Mouse (Mus musculus): ENCODE measurements around the gene Klk1b5. TPM values are rescaled to one million over a fixed set of nuclear protein-coding genes. Genes with fewer than 3 reads are reported as not detected.
"Not testable (repeated sequence)": the region's sequence is repeated elsewhere in the genome, so short reads cannot be mapped to it uniquely, and the experiment has no call there.

The Klk1b5 gene
- polyA plus RNA-seq (2015; fragmentation: Nextera tagmentation; extraction: Ambion mirVana), result not detected in 2 replicates

DNA sequence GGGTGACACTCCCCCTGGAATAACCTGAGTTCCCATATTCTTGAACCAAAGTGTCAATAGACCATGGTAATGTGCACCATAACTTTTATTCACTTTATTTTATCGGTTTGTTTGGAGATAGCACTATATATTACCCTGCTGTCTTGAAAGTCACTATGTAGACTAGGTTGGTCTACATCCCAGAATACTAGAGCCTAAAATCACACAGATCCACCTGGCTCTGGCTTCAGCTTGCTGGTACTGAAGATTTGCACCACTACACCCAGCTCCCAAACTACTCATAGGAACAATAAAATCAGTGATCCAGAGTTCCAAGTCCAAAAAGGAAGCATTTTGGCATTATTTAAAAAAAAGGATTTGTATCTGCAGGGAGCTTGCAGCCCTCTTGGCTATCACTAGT lies at the start of gene Klk1b5:
Gene Klk1b5 (plus strand): TSS at position 301 of the 400 bp plus-strand sequence.
- Histone ChIP-seq H3K4me2 (no peak within 1 kb of the TSS), H3K27ac (no peak within 1 kb of the TSS), H3K36me3 (no peaks in the 10 kb centered on the region), H3K9ac (no peak within 1 kb of the TSS), H3K4me1 (replicated peaks) (no peaks in the 10 kb centered on the region), H3K27me3 (no peaks in the 10 kb centered on the region), H3K4me3 (no peak within 1 kb of the TSS), H3K9me3 (no peaks in the 10 kb centered on the region)
- WGBS, result 85% methylated on average over 1 of the region's 1 CpGs
- ATAC-seq (ENCODE audit: low FRiP score), result no peak

DNA sequence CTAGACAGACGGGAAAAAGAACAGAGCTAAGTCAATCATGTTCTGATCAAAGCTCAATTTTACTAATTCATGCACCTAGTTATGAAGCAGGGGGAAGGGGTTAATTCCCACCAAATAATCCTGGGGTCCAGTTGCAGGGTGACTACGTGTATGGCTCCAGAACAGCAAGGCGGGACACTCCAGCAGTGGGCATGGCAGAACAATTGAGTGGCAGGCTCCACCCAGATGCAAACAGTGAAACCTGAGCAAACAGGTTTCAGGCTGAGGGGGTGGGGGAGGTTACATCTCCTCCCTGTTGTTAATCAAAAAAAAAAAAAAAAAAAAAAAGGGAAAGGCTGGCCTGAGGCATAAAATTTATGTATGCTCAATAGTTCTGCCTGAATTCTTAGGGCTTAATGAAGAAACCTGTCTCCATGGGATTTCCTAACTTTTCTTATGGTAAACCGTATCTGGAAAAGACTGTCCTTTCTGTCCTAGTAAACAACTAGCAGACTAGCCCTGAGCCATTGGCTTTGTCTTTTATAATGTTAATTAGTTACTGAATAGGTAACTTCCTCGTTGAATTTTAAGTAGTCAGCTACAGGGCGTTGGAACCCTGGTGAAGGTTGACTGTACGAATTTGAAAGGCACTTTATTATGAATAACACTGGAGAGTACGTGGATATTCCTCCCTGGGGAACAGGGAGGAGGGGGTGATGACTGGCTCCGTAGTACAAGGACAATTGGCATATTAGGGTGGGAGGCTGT lies 36.3 kb upstream of the Klk1b5 start:
- H3K4me1 ChIP-seq (replicated peaks), result no peaks in the 10 kb centered on the region

DNA sequence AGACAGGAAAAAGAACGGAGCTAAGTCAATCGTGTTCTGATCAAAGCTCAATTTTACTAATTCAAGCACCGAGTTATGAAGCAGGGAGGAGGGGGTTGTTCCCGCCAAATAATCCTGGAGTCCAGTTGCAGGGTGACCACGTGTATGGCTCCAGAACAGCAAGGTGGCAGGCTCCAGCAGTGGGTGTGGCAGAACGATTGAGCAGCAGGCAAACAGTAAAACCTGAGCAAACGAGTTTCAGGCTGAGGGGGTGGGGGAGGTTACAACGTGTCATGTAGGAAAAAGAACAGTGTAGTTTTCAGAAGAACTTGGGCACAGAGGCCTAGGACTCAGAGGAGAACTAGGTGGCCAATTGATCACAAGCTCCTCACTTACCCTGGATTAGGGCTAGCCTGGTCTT lies 29.2 kb upstream of the Klk1b5 start:
- H3K4me2 ChIP-seq; H3K9ac ChIP-seq; ATAC-seq (ENCODE audit: low FRiP score); H3K36me3 ChIP-seq; H3K4me1 ChIP-seq (replicated peaks); H3K27ac ChIP-seq; H3K27me3 ChIP-seq; H3K4me3 ChIP-seq; H3K9me3 ChIP-seq: not testable (repeated sequence)
- WGBS, result 75% methylated on average over 8 of the region's 8 CpGs

More for the DNA sequence above, 36.3 kb upstream of the Klk1b5 start:
- Histone ChIP-seq H3K9me3 (no peaks in the 10 kb centered on the region), H3K9ac (no peak overlapping the region), H3K4me2 (no peak overlapping the region), H3K27me3 (no peaks in the 10 kb centered on the region), H3K36me3 (no peaks in the 10 kb centered on the region), H3K4me3 (no peak overlapping the region), H3K27ac (no peak overlapping the region)
- ATAC-seq (ENCODE audit: low FRiP score), result no peak
- 47% methylated on average over 9 of the region's 9 CpGs for WGBS

DNA sequence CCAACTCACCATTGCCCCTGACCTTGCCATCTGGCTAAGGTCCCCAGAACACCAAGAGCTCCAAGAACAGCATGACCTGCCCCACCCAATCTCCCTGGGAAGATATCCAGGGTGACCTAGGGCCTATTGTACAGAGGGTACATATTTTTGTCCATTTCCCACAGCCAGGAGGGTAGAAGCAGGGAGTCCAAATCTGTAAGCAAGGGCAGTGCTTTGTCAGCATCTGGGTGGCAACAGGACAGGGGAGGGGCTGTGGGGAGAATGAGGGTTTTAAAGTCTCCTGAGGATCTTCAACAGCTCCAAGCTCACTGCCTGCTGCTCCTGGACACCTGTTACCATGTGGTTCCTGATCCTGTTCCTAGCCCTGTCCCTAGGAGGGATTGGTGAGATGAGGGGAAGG lies 27.8 kb upstream of the Klk1b5 start, which contains the start of gene Klk1b24:
Gene Klk1b24 (plus strand): TSS at position 301 of the 400 bp plus-strand sequence.
- H3K4me2 ChIP-seq; H3K4me3 ChIP-seq; H3K36me3 ChIP-seq; H3K9me3 ChIP-seq; H3K4me1 ChIP-seq (replicated peaks); H3K9ac ChIP-seq; H3K27ac ChIP-seq; H3K27me3 ChIP-seq; ATAC-seq (ENCODE audit: low FRiP score): not testable (repeated sequence)

DNA sequence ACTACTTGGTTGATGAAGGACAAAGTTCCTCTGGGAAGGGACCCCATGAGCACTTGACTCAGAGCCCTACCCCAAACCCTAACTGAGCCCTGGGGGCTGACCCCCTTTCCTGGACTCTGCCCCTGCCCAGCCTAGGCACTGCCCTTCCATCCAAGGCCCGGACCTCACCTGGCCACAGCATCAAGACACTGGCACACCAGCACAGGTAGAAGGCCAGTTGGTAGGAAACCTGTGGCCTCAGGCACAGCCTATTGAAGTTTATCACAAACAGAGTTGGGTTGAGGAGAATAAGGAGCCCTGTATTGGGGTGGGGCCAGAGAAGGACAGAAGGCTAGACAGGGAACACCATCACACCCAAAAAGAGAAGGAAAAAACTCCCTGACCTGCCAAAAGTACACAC lies 22.3 kb upstream of the Klk1b5 start:
- 94% methylated on average over 1 of the region's 1 CpGs for WGBS
- H3K4me3 ChIP-seq; ATAC-seq (ENCODE audit: low FRiP score); H3K9me3 ChIP-seq; H3K9ac ChIP-seq; H3K36me3 ChIP-seq; H3K4me2 ChIP-seq; H3K27ac ChIP-seq; H3K27me3 ChIP-seq; H3K4me1 ChIP-seq (replicated peaks): not testable (repeated sequence)

DNA sequence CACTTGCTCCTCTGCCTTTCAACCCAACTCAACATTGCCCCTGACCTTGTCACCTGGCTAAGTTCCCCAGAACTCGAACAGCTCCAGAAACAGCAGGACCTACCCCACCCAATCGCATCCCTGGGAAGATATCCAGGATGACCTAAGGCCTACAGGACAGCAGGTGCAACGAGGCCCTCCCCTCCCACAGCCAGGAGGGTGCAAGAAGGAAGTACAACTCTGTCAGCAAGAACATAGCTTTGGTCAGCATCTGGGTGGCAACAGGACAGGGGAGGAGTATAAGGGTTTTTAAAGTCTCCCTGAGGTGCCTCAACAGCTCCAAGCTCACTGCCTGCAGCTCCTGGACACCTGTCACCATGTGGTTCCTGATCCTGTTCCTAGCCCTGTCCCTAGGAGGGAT lies 17.9 kb upstream of the Klk1b5 start, which contains the start of gene Klk1b3:
Gene Klk1b3 (plus strand): TSS at position 301 of the 400 bp plus-strand sequence.
- H3K27ac ChIP-seq, result no peak within 1 kb of the TSS
- no peaks in the 10 kb centered on the region for H3K36me3 ChIP-seq
- WGBS, result 64% methylated on average over 3 of the region's 3 CpGs
- H3K4me3 ChIP-seq, result no peak within 1 kb of the TSS
- no peak within 1 kb of the TSS for H3K4me2 ChIP-seq
- no peaks in the 10 kb centered on the region for H3K9me3 ChIP-seq
- no peak within 1 kb of the TSS for H3K9ac ChIP-seq
- no peaks in the 10 kb centered on the region for H3K4me1 ChIP-seq (replicated peaks)
- no peak for ATAC-seq (ENCODE audit: low FRiP score)
- no peaks in the 10 kb centered on the region for H3K27me3 ChIP-seq

DNA sequence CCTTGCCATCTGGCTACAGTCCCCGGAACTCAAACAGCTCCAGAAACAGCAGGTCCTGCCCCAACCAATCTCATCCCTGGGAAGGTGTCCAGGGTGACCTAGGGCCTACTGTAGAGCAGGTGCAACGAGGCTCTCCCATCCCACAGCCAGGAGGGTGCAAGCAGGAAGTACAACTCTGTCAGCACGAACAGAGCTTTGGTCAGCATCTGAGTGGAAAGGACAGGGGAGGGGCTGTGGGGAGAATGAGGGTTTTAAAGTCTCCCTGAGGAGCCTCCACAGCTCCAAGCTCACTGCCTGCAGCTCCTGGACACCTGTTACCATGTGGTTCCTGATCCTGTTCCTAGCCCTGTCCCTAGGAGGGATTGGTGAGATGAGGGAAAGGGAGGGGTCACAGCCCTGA lies 8.6 kb upstream of the Klk1b5 start, which contains the start of gene Klk1b4:
Gene Klk1b4 (plus strand): TSS at position 301 of the 400 bp plus-strand sequence.
- not testable (repeated sequence) for H3K27ac ChIP-seq; H3K4me1 ChIP-seq (replicated peaks); H3K27me3 ChIP-seq; H3K36me3 ChIP-seq; ATAC-seq (ENCODE audit: low FRiP score); H3K9ac ChIP-seq; H3K4me2 ChIP-seq; H3K4me3 ChIP-seq; H3K9me3 ChIP-seq
- WGBS, result 47% methylated on average over 3 of the region's 3 CpGs

DNA sequence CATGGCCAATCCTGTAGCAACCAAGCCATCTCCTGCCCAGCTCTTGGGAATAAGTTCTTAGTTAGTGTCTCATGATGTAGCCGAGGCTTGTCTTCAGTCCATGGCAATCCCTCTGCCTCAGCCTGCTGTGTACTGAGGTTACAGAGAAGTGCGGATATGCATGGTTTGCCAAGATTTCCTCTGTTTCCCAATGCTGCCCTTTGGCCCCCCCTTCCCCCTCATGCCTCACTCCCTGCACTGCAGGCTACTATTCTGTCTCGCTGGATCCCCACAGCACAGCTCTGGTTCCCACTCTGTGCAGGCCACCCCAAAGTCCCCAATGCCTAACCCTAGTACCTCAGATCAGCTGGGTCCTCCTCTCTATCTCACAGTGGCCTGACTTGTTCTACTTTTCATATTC lies 7.4 kb upstream of the Klk1b5 start:
- Histone ChIP-seq H3K9me3 (no peaks in the 10 kb centered on the region), H3K27me3 (no peaks in the 10 kb centered on the region), H3K4me2 (no peak overlapping the region), H3K4me1 (replicated peaks) (no peaks in the 10 kb centered on the region), H3K4me3 (no peak overlapping the region), H3K36me3 (no peaks in the 10 kb centered on the region), H3K9ac (no peak overlapping the region), H3K27ac (no peak overlapping the region)
- no peak for ATAC-seq (ENCODE audit: low FRiP score)
- 81% methylated on average over 3 of the region's 3 CpGs for WGBS

DNA sequence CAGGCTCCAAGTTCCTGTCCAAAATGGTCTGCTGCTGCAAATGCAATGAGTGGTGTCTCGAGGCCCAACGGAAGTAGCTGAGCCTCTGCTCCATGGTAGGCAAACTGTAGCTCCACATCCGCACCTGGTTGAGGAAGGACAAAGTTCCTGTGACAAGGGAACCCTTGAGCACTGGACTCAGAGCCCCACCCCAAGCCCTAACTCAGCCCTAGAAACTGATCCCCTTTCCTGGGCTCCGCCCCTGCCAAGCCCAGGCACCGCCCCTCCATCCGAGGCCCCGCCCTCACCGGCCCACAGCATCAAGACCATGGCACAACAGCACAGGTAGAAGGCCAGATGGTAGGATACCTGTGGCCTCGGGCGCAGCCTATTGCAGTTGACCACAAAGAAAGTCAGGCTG lies 5.9 kb downstream of the Klk1b5 start:
- not testable (repeated sequence) for H3K9ac ChIP-seq; H3K4me2 ChIP-seq; H3K4me3 ChIP-seq; ATAC-seq (ENCODE audit: low FRiP score); H3K27me3 ChIP-seq; H3K27ac ChIP-seq; H3K36me3 ChIP-seq; H3K4me1 ChIP-seq (replicated peaks); H3K9me3 ChIP-seq
- 78% methylated on average over 10 of the region's 10 CpGs for WGBS

DNA sequence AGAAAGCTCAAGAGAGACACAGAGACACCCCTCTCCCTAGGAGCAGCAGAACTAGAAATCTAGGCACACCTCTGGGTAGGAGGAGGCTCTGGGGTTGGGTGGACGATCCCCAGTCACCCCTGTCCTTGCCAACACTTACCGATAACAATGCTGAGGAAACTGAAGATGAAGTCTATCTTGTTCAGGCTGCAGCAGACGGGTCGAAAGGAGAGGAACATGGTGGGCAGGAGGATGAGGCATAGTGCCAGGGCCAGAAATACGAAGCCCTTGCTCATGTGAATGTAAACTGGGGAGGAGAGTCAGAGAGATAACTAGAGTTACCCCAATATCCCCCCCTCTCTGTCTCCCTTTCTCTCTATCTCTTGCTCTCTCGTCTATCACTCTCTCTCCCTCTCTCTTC lies 6.6 kb downstream of the Klk1b5 start:
- H3K9me3 ChIP-seq; H3K36me3 ChIP-seq; ATAC-seq (ENCODE audit: low FRiP score); H3K9ac ChIP-seq; H3K27ac ChIP-seq; H3K4me3 ChIP-seq; H3K27me3 ChIP-seq; H3K4me1 ChIP-seq (replicated peaks); H3K4me2 ChIP-seq: not testable (repeated sequence)
- WGBS, result 93% methylated on average over 6 of the region's 6 CpGs

DNA sequence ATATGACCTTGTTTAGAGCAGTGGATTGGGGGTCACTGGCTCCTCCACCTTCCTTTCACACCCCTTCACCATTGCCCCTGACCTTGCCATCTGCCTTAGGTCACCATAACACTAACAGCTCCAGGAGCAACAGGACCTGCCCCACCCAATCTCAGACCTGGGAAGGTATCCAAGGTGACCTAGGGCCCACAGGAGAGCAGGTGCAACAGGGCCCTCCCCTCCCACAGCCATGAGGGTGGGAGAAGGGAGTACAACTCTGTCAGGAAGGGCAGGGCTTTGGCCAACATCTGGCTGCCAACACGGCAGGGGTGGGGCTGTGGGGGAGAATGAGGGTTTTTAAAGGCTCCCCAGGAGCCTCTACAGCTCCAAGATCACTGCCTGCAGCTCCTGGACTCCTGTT lies 9.3 kb downstream of the Klk1b5 start, which contains the start of gene Klk1:
Gene Klk1 (plus strand): TSS at position 285 of the 400 bp plus-strand sequence.
- Histone ChIP-seq H3K9me3 (no peaks in the 10 kb centered on the region), H3K9ac (no peak within 1 kb of the TSS), H3K27ac (no peak within 1 kb of the TSS), H3K27me3 (no peaks in the 10 kb centered on the region), H3K4me3 (no peak within 1 kb of the TSS), H3K4me1 (replicated peaks) (no peaks in the 10 kb centered on the region), H3K36me3 (no peaks in the 10 kb centered on the region), H3K4me2 (no peak within 1 kb of the TSS)
- ATAC-seq (ENCODE audit: low FRiP score), result no peak
- 50% methylated on average over 1 of the region's 1 CpGs for WGBS

DNA sequence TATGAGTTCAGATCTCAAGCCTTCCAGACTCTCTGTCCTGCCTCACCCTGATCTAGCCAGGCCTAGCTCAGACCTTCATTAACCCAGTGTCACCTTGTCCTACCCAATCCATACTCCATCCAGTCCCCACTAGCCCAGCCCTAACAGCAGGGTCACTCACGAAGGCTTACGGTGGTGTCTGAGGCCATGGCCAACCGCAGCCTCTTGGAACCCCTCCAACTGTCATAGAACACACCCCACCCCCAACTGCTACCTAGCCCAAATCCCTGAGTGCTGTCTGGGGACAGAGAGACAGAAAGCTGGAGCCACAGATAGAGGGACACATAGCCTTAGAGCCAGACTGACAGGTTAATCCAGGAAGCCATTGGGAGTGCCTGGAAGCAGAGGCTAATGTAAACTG lies 20.2 kb downstream of the Klk1b5 start, which contains the start of gene Gm36864:
Gene Gm36864 (plus strand): TSS at position 269 of the 400 bp plus-strand sequence.
- no peaks in the 10 kb centered on the region for H3K4me1 ChIP-seq (replicated peaks)
- no peaks in the 10 kb centered on the region for H3K36me3 ChIP-seq
- H3K27ac ChIP-seq, result no peak within 1 kb of the TSS
- H3K9me3 ChIP-seq, result no peaks in the 10 kb centered on the region
- no peak within 1 kb of the TSS for H3K4me2 ChIP-seq
- H3K27me3 ChIP-seq, result no peaks in the 10 kb centered on the region
- no peak for ATAC-seq (ENCODE audit: low FRiP score)
- H3K4me3 ChIP-seq, result no peak within 1 kb of the TSS
- H3K9ac ChIP-seq, result no peak within 1 kb of the TSS
- WGBS, result 81% methylated on average over 3 of the region's 3 CpGs

DNA sequence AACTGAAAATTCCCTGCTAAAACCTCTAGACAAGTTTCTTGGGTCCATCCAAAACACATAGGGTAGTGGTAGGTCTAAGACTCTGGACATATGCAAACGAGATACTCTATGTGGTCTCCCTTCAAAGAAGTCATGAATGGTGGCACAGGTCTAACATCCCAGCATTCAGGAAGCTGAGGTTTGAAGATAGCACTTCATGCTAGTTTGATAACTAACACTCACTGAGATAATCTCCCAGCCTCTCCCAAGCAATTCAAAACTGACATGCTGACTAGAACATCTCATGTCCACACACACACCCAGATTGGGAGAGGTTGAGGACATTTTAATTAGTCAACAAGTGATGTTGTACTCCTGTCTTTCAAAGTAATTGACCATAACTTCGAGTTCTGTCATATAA lies 24.2 kb downstream of the Klk1b5 start:
- 56% methylated on average over 2 of the region's 2 CpGs for WGBS
- H3K27me3 ChIP-seq, result peaks cover 6% of the 10 kb centered on the region; the same call in 1 of the 2 replicates

More for the DNA sequence above, 24.2 kb downstream of the Klk1b5 start:
- peaks cover 1% of the 10 kb centered on the region; the same call in 1 of the 2 replicates for H3K4me1 ChIP-seq (replicated peaks)
- no peak overlapping the region for H3K9ac ChIP-seq
- ATAC-seq (ENCODE audit: low FRiP score), result no peak
- H3K36me3 ChIP-seq, result no peaks in the 10 kb centered on the region
- H3K9me3 ChIP-seq, result no peaks in the 10 kb centered on the region
- H3K27ac ChIP-seq, result no peak overlapping the region
- H3K4me3 ChIP-seq, result no peak overlapping the region
- H3K4me2 ChIP-seq, result no peak overlapping the region

Measured in hindbrain, embryonic 13.5 days (tissue).